Mouse (Mus musculus): Measurements from ENCODE around the gene Olfr474.
"Not testable (repeated sequence)": the region's sequence is repeated elsewhere in the genome, so short reads cannot be mapped to it uniquely, and the experiment has no call there.

Gene Olfr474

DNA sequence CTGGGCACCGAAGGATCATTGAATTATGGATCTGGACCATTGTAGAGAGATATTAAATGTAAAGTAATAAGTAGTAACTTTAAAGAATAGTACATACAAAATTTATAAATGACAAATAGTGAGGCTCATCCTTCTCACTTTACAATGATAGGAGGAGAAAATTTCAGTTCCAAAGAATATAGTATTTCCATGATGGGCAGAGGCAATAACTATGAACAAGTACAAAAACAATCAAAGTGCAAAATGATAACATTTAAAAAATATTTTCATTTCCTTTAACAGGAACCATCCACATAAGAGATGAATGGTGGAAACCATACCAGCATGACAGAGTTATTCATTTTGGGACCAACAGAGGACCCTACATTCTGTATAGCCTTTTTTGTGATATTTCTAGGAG lies at the start of gene Olfr474:
Gene Olfr474 (plus strand): TSS at position 301 of the 400 bp plus-strand sequence.
- no peak for ATAC-seq (ENCODE audit: insufficient number of reproducible peaks, low FRiP score, low TSS enrichment)

DNA sequence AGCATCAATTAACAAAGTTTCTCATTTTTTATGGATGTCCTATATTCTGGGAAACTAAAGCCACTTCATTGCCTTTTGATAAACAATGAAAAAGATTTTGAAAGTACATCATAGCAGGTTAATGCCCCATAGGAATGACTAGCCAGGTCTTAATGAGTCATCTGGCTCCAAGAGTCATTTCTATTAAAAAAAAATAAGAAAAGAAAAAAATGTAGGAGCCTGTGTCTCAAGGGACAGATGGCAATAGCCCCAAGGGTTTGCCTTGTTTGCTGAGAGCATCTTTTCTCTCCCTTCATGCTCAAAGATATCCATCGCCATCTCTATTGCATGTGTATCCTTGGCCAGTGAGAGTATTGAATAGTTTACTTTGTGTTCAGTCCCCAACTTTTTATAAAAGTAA lies 24.3 kb upstream of the Olfr474 start, which contains the start of gene Olfr473:
Gene Olfr473 (plus strand): TSS at position 301 of the 400 bp plus-strand sequence.
- ATAC-seq (ENCODE audit: insufficient number of reproducible peaks, low FRiP score, low TSS enrichment) = no peak

DNA sequence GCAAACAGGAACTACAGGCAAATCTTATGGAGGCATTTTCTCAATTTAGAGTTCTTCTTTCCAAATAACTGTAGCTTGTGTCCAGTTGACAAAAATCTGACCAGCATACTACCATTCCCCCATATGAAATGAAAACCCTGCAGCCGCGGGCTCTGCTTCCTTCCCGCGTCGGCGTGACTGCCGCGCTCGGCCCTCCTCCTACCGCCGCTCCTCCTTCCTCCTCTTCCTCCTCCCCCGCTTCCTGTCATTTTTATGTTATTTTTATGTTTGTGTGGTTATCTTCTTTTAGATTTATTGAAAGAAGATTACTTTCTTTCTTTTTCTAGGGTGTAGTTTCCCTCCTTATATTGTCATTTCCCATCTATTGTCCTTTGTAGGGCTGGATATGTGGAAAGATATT lies 1.9 kb upstream of the Olfr474 start:
- ATAC-seq (ENCODE audit: insufficient number of reproducible peaks, low FRiP score, low TSS enrichment) = not testable (repeated sequence)

DNA sequence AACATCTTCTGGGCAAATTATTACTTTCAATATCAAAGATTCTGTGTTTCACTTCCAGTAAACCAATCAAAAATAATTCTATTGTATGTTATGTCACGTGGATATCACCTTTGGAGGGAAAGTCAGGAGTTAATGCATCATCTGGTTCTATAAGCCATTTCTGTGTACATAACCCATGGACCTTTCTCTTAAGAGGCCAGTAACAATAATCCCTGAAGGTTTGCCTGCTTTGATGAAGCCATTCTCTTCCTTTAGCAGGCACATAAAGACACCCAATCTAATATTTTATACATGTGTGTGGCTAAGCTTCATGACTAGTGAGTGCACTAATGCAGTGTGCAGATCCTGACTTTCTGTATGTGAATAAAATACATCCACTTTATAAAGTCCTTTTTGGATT lies 10.1 kb downstream of the Olfr474 start, which contains the start of gene Olfr476:
Gene Olfr476 (plus strand): TSS at position 301 of the 400 bp plus-strand sequence.
- no peak for ATAC-seq (ENCODE audit: insufficient number of reproducible peaks, low FRiP score, low TSS enrichment)

DNA sequence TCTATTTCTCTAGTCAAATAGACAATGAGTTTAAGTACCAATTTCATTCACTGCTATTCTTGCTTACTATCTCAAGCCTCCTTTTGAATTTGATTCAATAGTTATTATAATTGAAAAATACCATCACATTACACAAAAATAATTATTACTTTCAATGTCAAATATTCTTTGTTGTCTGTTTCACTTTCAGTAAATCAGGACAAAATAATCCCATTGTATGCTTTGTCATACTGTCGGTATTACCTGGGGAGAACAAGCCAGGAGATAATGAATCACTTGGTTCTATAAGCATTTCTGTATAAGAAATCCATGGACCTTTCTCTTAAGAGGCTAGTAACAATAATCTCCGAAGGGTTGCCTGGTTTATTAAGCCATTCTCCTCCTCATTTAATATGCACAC lies 31.9 kb downstream of the Olfr474 start, which contains the start of gene Olfr477:
Gene Olfr477 (plus strand): TSS at position 301 of the 400 bp plus-strand sequence.
- no peak for ATAC-seq (ENCODE audit: insufficient number of reproducible peaks, low FRiP score, low TSS enrichment)

All from cerebellum, adult (tissue).